Mouse (Mus musculus): ENCODE measurements around the gene Rdh5.

The Rdh5 gene

DNA sequence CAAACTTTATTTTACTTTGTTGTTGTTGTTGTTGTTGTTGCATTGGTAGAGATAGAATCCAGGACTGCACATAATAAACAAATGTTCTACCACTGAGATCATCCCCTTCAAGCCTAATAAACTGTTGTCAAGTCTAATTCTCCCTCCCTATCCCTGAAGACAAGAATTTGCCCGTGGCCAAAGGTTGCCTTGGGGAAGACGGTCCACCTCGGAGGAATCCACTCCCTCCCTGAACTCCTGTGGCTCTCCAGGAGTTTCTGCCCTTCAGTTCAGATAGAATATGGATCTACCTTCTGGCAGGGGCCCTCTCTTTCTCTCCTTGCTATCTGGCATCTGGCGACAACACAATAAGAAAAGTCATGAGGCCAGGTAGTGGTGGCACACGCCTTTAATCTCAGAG, 17.9 kb downstream of the Rdh5 start:
- DNase-seq (ENCODE audit: low spot score), result no peak

DNA sequence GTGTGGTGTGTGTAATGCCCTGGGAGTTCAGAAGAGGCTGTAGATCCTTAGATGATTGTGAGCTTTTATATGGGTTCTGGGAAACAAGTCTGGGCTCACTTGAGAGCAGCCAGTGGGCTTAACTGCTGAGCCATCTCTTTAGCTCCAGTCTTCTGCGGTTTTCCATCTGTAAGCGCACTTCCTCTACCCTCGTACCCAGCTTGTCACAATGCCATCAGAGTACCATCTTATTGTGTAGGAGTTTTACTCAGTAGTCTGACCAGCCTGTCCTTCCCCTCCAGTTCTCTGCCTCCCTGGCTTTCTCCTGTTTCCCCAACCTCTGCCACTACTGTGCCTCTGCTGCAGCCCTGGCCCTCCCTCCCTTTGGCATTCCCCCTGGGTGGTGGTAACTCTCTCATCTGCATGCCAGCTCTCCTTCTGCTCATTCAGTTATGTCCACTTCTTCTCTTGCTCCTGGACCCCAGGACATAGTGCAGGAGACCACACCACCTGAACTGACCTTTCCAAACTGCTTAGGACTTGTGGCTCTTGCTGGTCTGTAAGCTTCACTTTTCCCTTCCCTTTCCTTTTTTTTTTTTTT, 20.2 kb downstream of the Rdh5 start:
- DNase-seq (ENCODE audit: low spot score), result no peak

DNA sequence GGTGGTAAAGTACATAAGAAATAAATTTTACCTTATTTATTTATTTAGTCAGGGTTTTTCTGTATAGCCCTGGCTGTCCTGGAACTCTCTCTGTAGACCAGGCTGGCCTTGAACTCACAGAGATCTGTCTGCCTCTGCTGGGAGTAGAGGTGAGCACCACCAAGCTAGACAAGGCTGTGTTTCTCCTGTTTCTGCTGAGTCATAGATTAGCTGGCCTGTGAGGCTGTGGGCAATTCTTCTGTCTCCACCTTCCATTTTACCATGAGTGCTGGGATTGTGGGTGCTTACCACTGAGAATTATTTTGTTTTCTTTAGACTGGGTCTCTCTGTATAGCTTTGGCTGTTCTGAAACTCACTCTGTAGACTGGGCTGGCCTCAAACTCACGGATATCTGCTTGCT, 21.3 kb downstream of the Rdh5 start:
- DNase-seq (ENCODE audit: low spot score), result no peak

GRCm38 (mm10) chr10:128900698-128901097, 22.0 kb downstream of the Rdh5 start, which contains the start of gene Cd63:
Cd63 (plus strand) TSS chr10:128900989.
- no peak for DNase-seq (ENCODE audit: low spot score)

DNA sequence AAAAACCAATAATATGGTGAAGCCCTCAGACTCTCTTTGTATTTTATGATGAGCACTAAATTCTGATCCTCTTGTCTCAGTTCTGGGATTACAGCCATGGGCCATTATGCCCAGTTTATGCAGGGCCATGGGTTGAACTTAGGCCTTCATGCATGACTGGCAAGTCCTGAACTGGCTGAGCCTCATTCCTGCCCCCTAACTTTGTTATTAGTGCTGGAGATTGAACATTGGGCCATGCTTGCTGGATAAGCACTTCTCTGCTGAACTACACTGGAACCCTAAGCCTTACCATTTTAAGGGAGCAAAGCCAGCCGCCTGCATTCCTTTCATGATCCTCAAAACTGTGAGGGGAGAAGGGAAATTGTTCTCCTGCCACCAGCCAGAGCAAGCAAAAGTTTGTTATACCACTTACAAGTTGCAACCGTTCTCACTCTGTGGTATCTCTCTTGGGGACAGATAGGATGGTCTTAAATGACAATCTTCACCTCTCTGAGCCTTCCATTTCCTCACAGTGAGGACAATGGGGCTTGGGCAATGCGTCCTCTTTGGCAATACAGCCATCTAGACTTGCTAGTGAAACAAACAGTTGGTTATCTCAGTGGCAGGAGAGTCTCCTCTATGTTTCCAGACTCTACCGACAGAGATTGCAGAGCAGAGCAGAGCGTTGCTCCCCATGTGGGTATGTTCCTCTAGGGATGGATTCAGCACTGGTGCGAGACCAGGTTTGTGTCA, 22.8 kb downstream of the Rdh5 start:
- DNase-seq (ENCODE audit: low spot score), result no peak

GRCm38 (mm10) chr10:128897501-128897900, 25.2 kb downstream of the Rdh5 start:
- no peak for DNase-seq (ENCODE audit: low spot score)

GRCm38 (mm10) chr10:128896807-128897206, 25.9 kb downstream of the Rdh5 start:
- no peak for DNase-seq (ENCODE audit: low spot score)

- DNase-seq (ENCODE audit: low spot score), result peak; percentile 72
Observed at GRCm38 (mm10) chr10:128895952-128896693, 26.6 kb downstream of the Rdh5 start.

- DNase-seq (ENCODE audit: low spot score), result peak; percentile 91
Observed at GRCm38 (mm10) chr10:128895437-128895836, 27.3 kb downstream of the Rdh5 start.

GRCm38 (mm10) chr10:128892246-128892645, 30.4 kb downstream of the Rdh5 start:
- DNase-seq (ENCODE audit: low spot score), result no peak

- peak; percentile 53 for DNase-seq (ENCODE audit: low spot score)
Observed at GRCm38 (mm10) chr10:128891296-128892094, 31.2 kb downstream of the Rdh5 start, which contains the start of gene Gdf11. Gdf11 (minus strand) TSS chr10:128891718.

GRCm38 (mm10) chr10:128890383-128891295, 32.0 kb downstream of the Rdh5 start:
- no peak for DNase-seq (ENCODE audit: low spot score)

- DNase-seq (ENCODE audit: low spot score), result no peak
Observed at GRCm38 (mm10) chr10:128889846-128890245, 32.8 kb downstream of the Rdh5 start.

DNA sequence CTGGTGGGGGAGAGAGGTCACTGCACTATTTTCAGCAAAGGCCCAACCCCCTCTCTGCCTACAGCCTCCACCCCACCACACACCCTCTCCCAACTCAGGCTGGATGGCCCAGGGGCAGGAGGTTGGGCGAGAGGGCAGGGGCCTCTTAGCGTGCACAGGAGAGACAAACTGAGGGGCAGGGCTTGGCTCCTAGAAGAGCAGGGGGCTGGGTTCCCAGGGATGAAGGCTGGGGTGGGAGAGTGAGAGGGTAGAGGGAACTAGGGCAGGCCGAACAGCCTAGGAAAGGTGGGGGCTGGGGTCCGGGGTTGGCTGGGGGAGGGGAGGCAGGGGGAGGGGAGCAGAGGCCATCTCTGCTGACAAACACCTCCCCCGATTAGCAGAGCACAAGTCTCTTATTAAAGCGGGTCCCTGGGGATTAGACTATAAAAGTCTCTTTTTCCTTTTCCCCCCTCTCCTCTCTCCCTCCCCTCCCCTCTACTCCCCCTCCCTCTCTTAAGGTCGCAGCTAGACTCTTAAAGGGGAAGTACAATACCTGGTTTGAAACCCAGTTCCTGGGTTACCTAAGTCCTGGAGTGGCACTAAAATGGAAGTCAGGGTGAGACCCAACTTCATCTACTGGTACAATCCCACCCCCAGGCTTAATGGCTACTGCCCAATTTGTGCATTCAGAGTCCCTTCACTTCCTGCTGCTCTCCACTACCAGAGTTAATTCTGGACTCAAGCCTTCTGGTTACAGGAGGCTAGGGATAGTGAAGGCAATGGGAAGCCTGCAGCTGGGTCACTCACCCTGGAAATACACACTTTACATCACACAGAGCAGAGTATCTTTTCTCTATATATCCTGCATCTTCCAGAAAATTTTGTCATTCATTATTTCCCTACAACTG, 33.5 kb downstream of the Rdh5 start:
- DNase-seq (ENCODE audit: low spot score), result no peak

DNA sequence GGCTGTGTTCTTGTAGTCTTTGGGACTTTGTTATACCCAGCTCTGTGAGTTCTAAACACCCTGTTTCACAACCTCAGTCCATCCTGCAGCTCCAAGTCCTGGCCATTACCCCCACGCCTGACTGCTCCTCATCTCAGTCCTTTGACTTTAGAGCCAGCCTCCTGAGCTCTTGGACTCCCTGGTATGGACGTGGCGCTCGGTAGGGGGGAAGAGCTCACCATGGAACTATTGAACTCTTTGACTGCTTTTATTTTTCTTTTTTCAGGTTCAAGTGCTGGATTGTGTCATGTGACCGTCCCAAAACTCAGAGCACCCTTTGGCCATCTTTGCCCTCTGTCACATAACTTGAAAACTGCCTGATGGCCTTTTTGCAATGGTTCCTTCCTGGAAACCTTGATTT, 40.6 kb downstream of the Rdh5 start:
- DNase-seq (ENCODE audit: low spot score), result no peak

DNA sequence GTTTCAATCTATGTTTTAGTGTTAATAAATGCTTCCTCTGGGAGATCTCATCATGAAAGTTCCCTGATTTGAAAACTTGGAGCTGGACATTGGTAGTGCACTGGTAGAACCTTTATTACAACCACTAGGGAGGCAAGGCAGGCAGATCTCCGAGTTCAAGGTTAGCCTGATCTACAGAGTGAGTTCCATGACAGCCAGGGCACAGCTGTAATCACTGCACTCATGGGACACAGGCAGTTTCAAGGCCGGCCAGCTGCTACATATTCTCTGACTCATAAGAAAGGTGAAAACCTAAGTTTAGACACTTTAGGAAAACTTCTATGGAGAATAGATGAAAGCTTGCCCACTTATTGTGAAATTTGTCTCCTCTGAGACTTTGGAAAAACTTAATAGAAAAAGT, 43.9 kb downstream of the Rdh5 start:
- no peak for DNase-seq (ENCODE audit: low spot score)

GRCm38 (mm10) chr10:128878291-128878690, 44.4 kb downstream of the Rdh5 start:
- no peak for DNase-seq (ENCODE audit: low spot score)

- DNase-seq (ENCODE audit: low spot score), result no peak
Observed at GRCm38 (mm10) chr10:128870341-128870740, 52.3 kb downstream of the Rdh5 start.

DNA sequence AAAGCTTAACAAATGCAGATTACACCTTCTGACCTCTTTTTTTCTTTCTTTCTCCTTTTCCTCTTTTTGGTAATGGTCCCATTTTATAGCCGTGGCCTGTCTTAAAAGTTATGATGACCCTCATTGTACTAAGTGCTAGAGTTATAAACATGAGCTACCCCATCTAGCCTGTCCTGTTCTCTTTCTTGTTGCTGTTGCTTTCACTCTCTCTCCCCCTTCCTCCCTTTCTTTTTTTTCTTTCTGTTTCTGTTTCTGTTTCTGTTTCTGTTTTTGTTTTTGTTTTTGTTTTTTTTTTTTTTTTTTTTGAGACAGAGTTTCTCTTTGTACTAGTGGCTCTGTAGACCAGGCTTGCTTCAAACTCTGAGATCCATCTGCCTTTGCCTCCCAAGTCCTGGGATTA, 56.2 kb downstream of the Rdh5 start:
- DNase-seq (ENCODE audit: low spot score), result no peak

DNA sequence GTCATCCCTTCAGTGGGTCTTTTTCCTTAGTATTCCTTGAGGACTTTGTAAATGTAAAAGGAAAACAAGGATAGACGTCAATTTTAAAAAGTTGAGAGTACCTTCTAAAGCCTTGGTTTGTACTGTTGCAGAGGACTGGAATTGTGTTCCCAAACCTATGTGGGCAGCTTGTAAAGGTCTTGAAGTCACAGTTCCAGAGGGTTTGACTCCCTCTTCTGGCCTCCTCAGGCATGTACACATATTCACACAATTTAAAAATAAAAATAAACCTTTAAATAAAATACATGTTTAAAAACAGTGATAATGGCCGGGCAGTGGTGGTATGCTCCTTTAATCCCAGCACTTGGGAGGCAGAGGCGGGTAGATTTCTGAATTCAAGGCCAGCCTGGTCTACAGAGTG, 56.6 kb downstream of the Rdh5 start:
- no peak for DNase-seq (ENCODE audit: low spot score)
